Mouse (Mus musculus): Measurements from ENCODE around the gene Mpz.

Gene Mpz

DNA sequence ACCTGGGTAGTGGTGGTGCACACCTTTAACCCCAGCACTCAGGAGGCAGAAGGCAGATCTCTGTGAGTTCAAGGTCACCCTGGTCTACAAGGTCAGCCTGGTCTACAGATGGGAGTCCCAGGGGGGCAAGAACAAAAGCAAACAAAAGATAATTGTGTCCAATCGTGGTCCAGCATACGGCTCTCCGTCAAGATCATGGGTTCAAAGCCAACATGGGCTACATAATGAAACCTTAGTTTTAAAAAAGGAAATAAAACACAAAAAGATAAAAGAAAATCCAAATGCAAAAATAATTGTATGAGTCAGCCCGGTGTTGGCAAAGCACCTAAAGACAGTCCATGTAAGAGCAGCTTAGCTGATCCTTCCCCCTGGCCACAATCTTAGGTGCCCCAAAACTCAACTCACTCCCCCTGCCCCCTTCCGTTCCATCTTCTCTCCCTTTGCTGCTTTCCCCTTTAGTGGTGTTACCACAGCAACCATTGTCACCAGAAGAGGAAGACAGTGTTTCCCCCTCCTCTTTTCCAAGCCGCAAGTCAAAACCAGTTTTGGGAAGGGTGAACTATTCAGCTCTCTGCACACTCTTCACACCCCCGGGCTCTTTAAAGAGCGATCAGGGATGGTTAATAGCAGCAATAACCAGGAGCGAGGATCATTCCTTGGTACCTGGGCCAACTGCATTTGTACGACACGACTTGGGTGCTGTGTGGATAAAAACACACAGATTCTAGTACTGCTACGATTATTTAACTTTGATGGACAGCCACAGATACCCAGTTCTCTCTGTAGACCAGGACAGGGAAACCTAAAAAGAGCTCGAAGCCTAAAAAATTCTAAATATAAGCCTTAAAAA lies 37.6 kb downstream of the Mpz start:
- DNase-seq (ENCODE audit: low read depth, low spot score), result no peak

DNA sequence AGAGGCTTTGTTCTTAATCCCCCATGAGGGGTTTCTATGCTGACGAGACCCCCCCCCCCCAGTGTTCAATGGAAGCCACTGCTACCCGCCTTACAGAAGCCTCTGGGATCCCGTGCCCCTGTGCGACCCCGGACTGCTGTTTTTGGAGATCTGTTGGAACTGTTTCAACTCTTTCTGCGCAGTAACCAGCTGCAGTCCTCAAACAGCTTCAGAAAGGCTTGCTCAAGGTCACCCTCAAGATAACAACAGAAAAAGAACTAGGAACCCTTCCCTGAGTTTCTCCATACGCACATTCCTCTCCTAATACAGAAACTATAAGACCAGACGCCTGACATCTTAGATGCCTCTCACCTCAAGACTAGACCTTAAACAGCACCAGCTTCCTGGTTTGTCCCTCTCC lies 38.5 kb downstream of the Mpz start:
- DNase-seq (ENCODE audit: low read depth, low spot score), result no peak

DNA sequence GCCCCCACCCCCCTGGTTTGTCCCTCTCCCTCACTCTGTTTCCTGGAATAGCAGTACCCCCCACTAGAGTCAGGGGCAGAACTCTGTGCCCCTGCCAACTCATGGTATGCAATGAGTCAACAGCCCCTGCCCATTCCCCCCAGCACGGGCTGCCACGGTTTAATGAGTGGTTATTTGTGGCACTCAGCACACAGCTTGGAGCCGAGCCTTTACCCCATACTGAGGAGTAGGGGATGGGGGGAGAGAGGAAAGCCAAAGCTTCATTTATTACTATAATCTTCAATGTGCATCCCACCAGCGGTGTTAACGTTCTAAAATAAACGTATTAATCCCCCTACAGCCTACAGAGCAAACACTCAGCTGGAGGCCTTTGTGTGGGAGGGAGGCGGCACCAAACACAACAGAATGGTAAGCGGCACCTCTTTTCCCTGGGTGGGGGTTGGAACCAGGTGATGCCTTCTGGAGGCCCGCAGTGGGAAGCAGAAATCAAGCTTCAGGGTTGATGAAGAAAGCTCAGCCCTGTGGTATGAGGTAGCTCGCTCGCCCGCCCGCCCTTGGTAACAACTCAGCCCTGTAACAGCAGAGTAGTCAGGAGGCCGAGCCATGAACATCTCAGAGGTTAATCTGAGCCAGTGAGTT lies 39.1 kb downstream of the Mpz start:
- DNase-seq (ENCODE audit: low read depth, low spot score), result no peak

DNA sequence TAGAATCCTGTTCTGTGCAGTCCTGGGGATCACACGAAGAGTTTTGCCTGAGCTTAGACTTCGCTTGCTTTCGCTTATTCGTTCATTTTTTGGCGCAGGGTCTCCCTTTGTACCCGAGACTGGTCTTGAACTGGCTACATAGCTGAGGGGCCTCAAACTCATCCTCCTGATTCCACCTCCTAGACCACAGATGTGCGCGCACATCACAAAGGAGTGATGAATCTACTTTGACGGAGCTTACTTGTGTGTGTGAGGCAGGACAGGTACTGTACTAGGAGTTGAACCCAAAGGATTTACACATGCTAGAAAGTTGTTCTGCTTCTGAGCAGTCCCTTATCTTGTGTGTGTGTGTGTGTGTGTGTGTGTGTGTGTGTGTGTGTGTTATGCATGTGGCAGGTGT lies 40.3 kb downstream of the Mpz start:
- DNase-seq (ENCODE audit: low read depth, low spot score), result no peak

DNA sequence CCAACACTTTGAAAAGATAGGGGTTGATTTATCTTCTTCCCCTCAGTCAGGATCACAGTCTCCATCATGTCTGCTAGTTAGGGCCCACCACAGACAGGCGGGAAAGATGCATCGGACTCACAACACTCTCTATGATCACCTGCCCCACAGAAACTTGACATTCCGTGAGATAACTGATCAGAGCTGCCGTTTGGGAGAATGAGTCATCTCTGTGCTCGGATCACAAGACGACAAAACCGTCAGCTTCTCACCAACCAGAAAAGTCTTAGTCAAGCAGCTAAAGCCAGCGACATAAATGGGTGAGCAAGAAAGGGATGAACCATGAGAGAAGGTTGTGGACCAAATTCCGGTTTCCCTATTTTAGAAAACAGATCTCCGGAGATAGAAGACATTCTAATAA lies 41.8 kb downstream of the Mpz start:
- DNase-seq (ENCODE audit: low read depth, low spot score), result no peak

DNA sequence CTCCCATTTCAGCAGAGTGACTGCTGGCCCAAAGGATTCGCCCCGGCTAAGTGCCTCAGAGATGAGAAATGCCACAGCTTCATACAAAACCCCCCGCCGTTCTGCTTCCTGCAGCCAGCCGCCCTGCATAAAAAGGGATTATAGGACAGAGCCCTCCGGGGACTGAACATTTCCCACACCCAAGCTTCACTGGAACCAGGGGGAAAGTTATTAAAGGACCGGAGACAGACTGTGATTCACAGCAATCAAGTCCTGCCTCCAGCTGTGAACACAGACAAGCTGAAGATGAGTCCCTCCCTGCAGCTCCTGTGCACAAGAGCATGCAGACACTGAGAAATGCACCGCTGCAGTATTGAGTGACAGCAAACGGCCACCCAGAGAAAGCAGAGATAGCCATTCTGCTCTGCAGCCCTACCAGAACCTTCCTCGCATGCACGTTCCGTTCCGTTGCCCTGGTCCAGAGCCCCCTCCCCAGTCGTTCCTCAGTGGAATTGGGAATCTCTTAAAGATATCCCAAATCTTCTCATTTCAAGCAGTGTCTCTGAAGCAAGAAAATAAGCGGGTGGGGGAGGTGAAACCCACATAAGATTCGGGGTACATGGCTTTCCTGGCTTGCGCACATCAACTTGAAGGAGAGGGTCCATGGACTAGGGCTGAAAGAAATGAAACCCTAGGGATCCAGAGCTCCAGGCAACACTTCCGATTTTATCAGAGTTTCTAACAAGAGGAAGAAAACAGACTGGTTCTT lies 42.8 kb downstream of the Mpz start:
- no peak for DNase-seq (ENCODE audit: low read depth, low spot score)

DNA sequence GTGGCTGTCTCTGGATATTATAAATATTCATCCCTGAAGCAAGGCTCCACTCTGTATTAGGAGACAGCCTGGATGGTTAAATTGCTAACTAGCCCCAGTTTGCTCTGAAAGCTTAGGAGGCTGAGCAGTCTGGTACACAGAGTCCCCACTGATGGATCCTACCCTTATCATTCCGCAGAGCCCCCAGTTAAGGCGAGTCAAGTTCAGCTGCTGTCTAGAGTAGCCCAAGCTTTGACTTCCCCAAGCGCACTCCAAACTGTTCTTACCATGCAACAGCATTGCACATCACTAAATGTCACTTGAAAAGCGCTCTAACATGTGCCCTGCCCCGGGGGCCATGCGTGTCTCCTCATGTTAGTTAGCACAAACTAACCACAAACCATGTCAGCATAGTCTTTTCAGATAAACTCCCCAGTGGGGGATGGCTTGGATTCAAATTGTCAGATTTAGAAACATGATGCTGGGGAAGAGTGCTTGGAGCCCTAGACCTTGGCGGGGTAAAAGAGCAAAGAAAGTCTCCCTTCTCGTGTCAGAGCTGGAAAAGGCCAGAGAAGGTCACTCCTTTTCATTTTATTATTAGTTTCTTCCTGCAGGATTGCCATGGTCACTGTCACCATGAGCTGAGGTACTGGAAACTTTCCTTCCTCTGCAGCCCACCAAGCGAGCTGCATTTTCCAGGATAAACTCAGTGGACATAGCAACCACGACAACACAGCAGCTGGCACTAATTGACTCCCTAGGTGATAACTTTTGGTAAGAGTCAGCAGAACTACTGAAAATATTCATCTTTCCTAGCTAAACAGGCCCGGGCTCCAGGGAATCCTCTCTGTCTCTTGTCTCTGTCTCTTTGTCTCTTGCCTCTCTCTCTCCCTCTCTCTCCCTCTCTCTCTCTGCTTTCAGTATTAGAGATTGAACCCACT lies 43.7 kb downstream of the Mpz start:
- no peak for DNase-seq (ENCODE audit: low read depth, low spot score)

DNA sequence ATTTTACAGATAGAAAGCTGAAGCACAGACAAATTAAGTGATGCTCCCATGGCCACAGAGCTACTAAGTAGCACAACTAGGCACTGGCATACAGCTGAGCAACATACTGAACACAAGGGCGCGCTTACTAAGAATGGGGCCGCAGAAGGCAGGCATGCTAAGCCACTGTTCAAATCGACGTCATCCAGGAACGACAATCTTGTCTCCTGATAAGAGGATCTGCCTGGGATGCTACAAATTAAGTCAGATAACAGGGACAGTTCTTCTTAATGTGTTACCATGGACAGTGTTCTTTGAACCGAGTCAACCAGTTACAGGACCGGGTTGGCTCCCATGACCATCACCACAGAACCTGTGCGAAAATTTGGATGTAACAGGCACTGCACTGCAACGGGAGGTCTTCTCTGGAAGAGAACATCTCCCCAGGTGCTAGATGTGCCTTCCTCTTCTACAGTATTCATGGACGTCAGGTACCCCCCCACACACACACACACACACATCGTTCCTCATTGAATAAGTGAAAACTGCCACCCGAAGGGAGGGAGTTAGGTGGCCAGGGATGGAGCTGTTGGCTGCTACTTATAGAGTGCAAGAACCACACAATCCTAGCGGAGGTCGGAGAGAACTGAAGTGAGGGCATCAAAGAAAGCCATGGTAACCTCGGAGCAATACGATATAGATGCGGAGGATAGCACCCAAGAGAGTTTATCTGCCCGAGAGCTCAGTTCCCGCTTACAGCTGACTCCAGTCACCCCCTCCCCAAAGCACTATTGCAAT lies 44.7 kb downstream of the Mpz start:
- no peak for DNase-seq (ENCODE audit: low read depth, low spot score)

DNA sequence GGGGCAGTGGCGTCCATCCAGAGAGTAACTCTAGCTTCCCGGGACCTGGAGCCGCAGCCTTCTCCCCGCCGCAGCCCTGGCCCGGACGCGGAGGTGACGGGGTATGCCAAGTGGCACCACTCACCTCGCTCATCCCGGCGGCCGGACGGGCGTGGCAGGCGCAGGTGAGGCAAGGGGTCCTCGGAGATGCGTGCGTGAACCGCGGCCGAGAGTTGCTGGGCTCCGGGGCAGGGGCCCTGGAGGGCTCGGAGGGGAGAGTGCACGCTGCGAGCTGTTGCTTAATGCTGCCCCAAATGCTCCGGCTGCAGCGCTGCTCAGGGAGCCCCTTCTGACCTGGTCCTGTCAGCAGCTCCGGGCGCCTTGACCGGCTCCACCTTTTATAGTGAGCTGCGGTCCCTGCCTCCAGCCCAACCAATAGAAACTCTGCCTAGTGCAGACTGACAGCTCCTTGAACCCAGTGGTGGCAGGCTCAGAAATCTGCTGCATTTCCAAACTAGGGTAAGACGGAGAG lies 45.4 kb downstream of the Mpz start, which contains the start of gene Pcp4l1:
Gene Pcp4l1, minus strand, starts transcription at position 382 of the 511 bp plus-strand sequence.
- peak; percentile 68 for DNase-seq (ENCODE audit: low read depth, low spot score)

DNA sequence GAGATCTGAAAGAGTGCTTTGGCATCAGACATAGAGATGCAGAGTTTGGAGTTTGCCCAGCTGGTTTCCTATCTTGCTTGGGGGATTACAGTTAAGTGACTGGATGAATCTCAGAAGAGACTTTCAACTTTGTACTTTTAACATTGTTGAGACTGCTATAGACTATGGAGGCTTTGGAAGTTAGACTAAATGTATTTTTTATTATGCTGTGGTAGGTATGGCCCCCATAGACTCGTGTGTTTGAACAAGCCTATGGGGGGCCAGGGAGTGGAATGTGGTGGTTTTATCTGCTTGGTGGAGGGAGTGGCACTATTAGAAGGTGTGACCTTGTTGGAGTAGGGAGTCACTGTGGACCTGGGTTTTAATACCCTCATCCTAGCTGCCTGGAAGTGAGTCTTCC lies 49.0 kb downstream of the Mpz start:
- no peak for DNase-seq (ENCODE audit: low read depth, low spot score)

DNA sequence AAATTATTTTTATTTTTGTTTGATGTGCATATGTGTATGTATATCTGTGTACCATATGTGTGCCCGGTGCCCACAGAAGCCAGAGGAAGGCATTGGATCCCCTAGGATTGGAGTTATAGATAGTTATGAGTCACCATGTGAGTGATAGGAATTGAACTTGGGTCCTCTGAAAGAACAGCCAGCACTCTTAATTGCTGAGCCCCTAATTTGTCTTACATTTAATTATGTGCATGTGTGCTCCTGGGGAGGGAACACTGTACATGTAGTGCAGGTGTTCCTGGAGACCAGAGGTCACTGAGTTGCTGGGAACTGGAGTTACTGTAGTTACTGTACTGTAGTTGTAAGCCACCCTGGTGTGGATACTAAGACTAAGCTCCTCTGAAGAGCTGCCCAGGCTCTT lies 50.3 kb downstream of the Mpz start:
- no peak for DNase-seq (ENCODE audit: low read depth, low spot score)

DNA sequence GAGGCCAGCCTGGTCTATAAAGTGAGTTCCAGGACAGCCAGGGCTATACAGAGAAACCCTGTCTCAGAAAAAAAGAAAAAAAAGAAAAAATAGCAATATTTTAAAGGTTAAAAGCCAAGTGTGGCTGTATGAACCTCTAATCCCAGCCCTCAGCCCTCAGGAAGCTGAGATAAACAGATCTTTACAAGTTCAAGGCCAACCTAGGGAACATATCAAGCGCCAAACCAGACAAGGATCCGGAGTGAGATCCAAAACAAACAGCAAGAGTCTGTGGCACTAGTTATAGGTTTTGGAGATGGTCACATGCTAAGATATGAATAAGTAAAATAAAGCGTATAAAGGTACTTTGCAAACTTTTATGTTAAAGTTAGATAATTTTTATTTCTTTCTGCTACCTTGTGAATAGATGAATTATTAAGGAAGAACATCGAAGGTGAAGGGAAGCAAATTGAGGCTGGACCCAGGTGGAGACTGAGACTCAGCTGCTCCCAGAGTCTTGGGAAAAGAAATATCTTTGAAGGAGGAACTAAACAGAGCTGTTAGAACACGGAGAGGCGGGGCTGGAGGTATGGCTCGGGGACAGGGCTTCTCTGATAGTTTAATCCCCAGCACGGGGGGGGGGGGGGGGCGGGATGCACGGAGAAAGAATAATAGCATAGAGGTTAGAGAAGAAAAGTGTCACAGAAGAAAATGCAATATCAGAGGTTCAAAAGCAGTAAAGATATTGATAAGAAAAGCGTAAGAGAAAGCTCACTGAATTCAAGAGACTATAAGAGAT lies 53.1 kb downstream of the Mpz start:
- DNase-seq (ENCODE audit: low read depth, low spot score), result no peak

DNA sequence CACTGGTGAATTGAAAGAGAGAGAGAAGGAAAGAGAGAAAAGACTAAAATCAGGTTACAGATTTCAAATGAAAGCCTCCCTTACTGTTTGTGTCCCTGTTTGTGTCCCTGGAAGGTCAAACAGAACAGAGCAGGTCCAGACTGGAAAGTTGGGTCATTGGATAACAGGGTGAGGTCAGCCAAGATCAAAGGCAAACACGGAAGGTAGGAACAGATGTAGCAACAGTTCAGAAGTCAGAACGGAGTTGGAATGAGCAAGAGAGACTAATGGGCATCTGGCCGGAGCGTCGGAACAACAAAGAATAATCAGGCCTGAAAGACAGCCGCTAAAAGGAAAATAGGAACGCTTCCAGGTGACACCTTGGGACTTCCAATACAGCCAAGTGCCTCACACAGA lies 53.7 kb downstream of the Mpz start:
- no peak for DNase-seq (ENCODE audit: low read depth, low spot score)

DNA sequence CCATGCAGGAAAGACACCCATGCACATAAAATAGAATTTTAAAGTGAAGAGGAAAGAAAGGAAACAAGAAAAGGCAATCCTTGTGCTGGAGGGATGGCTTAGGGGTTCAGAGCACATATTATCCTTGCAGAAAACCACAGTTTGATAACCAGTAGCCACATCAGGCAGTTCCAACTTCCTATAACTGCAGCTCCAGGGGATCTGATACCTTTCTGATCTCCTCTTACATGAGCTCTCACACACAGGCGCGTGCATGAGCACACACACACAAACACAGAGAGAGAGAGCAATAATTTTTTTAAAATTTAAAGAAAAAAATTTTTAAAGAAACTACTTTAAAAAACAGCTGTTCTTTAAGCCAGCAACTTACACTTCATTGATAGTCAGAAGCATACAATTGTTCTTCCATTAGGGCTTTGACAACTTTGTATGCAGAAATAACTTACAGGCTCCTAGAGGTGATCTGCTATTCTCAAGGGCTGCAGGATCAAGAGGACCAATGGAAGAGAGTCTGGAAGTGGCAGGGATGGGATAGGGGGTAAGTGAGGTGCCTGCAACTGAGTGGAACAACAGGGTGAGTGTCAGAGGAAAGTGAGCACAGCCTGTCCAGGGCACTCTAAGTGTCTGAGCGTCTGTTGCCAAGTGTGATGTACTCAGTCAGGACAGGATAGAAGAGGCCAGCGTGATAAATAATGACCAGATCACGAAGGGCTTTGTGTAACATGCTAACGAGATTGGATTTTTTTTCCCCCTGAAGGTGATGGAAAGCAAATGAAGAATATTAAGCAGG lies 55.4 kb downstream of the Mpz start:
- DNase-seq (ENCODE audit: low read depth, low spot score), result no peak

DNA sequence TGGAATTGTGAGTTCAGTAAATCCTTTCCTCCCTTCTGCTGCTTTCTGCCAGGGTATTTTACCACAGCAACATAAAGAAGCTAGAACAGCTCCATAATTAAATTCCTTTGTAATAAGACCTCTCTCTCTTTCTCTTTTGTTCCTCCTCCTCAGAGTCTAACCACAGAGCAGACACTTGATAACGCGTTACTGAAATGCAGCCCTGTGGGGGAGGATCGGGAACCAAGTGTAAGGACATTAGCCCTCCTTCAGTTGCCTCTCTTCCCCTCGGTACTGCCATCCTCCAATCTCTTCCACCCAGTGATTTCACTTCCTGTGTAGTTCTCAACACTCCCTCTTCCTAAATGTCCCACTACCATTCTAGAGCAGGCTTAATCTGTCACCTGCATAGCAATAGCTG lies 58.9 kb downstream of the Mpz start:
- DNase-seq (ENCODE audit: low read depth, low spot score), result no peak

Data from skeletal muscle tissue, adult 2 months (tissue).